Mouse (Mus musculus): ENCODE results near the gene Ubxn11. TPM values are rescaled to one million over a fixed set of nuclear protein-coding genes. Genes with fewer than 3 reads are reported as not detected.

Gene Ubxn11
- total RNA-seq, 2 experiments from 2014 or later, result 0.71 to 1.9 TPM

- Histone ChIP-seq H3K27ac (no peak overlapping the region), H3K4me3 (no peak overlapping the region)
- no peak for DNase-seq
- intact Hi-C loops (cut with DNase I), result no loop called here
- no peak for TF ChIP-seq CTCF (IDR thresholded peaks at IDR 0.05)
Observed at GRCm38 (mm10) chr4:134094004-134094564, 8.3 kb upstream of the Ubxn11 start.

DNA sequence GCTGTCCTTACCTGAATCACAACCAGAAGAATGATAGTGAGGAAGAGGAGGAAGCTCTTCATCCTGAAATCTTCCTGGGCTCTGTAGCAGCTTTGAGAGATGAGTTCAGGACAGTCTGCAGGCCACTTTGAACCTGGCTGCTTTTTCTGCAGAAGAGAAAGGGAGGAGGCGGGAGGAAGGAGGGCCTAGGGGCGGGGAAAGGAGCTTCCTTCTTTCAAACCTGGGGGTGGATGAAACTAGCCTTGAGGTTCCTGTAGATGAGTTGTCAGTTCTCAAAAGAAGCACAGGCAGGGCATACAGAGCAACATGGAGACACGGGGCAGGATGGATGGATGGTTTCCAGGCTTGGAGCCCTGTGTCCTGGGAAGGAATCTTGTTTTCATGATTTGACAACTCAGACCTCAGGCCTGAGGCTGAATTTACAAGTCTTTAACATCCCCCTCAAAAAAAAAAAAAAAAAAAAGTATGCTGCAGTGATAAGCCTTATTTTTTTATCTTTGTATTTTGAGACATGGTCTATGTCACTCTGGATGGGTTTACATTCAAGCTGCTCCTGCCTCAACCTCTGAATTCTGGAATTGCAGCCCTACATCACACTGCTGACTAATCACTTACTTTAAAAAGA lies 7.3 kb upstream of the Ubxn11 start, which contains the start of gene Cd52:
Gene Cd52 (minus strand): TSS at position 160 of the 625 bp plus-strand sequence.
- intact Hi-C loops (cut with DNase I), result no loop called here
- DNase-seq, result no peak
- TF ChIP-seq CTCF (IDR thresholded peaks at IDR 0.05), result no peak
- H3K4me3 ChIP-seq, result no peak within 1 kb of the TSS
- H3K27ac ChIP-seq, result no peak within 1 kb of the TSS

DNA sequence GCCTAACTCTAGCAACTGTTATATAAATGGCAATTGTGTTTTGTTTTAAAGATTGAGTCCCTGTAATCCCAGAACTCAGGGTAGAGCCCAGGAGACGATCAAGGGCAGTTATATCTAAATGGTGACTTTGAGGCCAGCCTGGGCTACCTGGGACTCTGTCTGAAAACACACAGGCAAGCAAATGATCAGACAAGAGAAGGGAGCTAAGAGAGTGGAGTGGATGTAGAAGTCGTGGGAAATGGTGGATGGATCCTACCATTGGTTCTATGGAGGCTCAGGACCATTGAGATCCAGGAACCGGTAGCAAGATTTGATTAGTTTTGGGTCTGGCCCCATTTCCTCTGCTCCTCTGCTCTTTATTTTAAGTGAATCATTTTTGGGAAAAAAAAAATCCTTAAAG lies 6.2 kb upstream of the Ubxn11 start:
- Histone ChIP-seq H3K27ac (no peak overlapping the region), H3K4me3 (no peak overlapping the region)
- intact Hi-C loops (cut with DNase I), result no loop called here
- no peak for TF ChIP-seq CTCF (IDR thresholded peaks at IDR 0.05)
- no peak for DNase-seq

GRCm38 (mm10) chr4:134097015-134097608 lies 5.3 kb upstream of the Ubxn11 start:
- intact Hi-C loops (cut with DNase I), result no loop called here
- Histone ChIP-seq H3K4me3 (no peak overlapping the region), H3K27ac (no peak overlapping the region; the same call in 1 of the 2 replicates)
- TF ChIP-seq CTCF (IDR thresholded peaks at IDR 0.05), result no peak
- no peak for DNase-seq

GRCm38 (mm10) chr4:134098628-134099027 lies 3.7 kb upstream of the Ubxn11 start:
- DNase-seq, result no peak
- intact Hi-C loops (cut with DNase I), result no loop called here
- TF ChIP-seq CTCF (IDR thresholded peaks at IDR 0.05), result no peak
- no peak overlapping the region for H3K27ac ChIP-seq
- no peak overlapping the region for H3K4me3 ChIP-seq

GRCm38 (mm10) chr4:134100245-134100644 lies 2.1 kb upstream of the Ubxn11 start:
- no peak for DNase-seq
- no peak for TF ChIP-seq CTCF (IDR thresholded peaks at IDR 0.05)
- Histone ChIP-seq H3K4me3 (no peak overlapping the region), H3K27ac (no peak overlapping the region)
- intact Hi-C loops (cut with DNase I), result no loop called here

- Histone ChIP-seq H3K4me3 (peak overlapping the region; percentile 93), H3K27ac (peak overlapping the region; percentile 55; the same call in 1 of the 2 replicates)
- TF ChIP-seq CTCF (IDR thresholded peaks at IDR 0.05), result no peak
- intact Hi-C loops (cut with DNase I), result no loop called here
- no peak for DNase-seq
Observed at GRCm38 (mm10) chr4:134102742-134103119, 361 bp downstream of the Ubxn11 start.

DNA sequence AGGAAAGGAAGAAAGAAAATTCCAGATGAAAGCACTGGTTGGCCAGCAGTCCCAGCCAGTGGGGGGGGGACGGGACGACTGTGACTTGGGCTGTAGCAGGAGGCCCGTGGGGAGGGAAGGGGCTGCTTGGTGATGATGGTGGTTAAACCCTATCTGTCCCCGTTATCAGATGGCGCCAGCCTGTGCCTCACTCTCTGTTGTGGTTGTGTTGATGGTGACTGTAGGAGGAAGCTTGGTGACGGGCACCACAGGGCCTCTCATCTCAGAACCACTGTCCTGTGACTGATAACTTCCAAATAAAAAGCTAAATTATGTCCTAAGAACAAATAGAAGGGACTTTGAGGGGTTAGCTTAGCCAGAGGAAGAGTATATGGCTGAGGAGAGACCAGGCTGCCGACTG lies 3.7 kb downstream of the Ubxn11 start:
- intact Hi-C loops (cut with DNase I), result no loop called here
- no peak for TF ChIP-seq CTCF (IDR thresholded peaks at IDR 0.05)
- H3K27ac ChIP-seq, result no peak overlapping the region
- no peak overlapping the region for H3K4me3 ChIP-seq
- DNase-seq, result no peak

GRCm38 (mm10) chr4:134107730-134108129 lies 5.4 kb downstream of the Ubxn11 start:
- intact Hi-C loops (cut with DNase I), result no loop called here
- TF ChIP-seq CTCF (IDR thresholded peaks at IDR 0.05), result no peak

DNA sequence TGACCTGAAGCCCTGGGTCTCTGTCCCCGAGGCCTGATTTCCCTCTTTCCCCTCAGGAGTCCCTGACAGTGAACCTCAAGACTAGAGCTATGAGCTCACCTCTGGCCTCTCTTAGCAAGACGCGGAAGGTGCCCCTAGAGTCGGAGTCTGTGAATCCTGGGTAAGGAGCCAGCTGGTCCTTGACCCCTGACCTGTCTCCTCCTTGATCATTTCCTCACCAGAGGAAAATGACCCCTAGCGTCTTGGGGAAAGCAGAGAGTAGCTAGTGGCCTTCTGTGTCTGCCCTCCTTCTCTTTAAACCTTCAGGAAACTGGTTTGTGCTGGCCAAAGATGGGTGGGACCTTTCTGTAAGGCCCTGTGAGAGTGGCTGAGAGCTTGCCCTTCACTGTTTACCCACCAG lies 5.8 kb downstream of the Ubxn11 start:
- DNase-seq, result no peak
- intact Hi-C loops (cut with DNase I), result no loop called here
- H3K27ac ChIP-seq, result no peak overlapping the region
- no peak for TF ChIP-seq CTCF (IDR thresholded peaks at IDR 0.05)
- H3K4me3 ChIP-seq, result no peak overlapping the region

More at GRCm38 (mm10) chr4:134107730-134108129, 5.4 kb downstream of the Ubxn11 start:
- H3K4me3 ChIP-seq, result no peak overlapping the region
- H3K27ac ChIP-seq, result no peak overlapping the region
- no peak for DNase-seq

DNA sequence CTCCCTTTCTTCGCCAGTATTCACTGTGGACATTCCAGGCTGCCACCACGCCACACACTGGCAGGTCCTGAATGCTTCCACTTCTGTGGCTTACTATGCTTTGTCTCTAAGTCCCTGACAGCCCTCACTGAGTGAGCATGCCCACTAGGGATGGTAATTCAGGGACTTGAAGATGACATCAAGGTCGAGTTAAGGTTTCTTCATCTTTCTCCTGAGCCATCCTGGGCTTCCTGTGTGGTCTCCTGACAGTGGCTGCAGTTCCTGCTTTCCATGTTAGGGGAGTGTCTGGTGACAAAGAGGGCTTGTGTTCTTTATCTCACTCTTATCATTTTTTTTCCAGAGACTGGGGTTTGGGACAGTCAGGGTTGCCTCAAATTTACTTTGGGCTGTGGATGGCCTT lies 8.3 kb downstream of the Ubxn11 start:
- TF ChIP-seq CTCF (IDR thresholded peaks at IDR 0.05), result no peak
- DNase-seq, result no peak
- Histone ChIP-seq H3K4me3 (no peak overlapping the region), H3K27ac (no peak overlapping the region)
- intact Hi-C loops (cut with DNase I), result no loop called here

DNA sequence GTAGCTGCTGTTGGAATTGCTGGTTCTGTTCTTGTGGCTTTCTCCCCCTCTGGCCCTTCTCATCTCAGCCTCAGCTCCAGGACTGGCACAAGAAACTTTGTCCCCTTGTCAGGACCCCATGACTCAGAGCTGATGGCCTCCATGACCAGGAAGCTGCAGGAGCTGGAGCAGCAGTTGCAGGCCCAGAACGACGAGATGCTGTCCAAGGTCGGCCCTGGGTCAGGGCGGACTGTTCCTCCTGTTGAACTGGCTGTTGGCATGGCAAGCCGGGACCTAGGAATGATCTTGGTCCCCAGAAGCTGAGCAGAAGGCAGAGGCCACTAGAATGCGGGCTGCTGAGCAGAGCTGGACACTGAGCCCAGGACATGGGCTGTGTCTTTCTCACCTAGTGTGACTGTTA lies 10.0 kb downstream of the Ubxn11 start:
- no peak for DNase-seq
- Histone ChIP-seq H3K4me3 (no peak overlapping the region), H3K27ac (no peak overlapping the region)
- intact Hi-C loops (cut with DNase I), result no loop called here
- TF ChIP-seq CTCF (IDR thresholded peaks at IDR 0.05), result no peak

- no peak overlapping the region for H3K27ac ChIP-seq
- no peak for TF ChIP-seq CTCF (IDR thresholded peaks at IDR 0.05)
- no peak overlapping the region for H3K4me3 ChIP-seq
- DNase-seq, result no peak
- intact Hi-C loops (cut with DNase I), result no loop called here
Observed at GRCm38 (mm10) chr4:134113356-134113994, 11.1 kb downstream of the Ubxn11 start.
